Mouse (Mus musculus) G1E (cell line): ENCODE measurements around the gene Il34.

Experiments used
- CTCF ChIP-seq: IDR thresholded peaks from 2 replicates; pipeline ENCODE4 v1.5.1; 2012; ENCODE audit warnings: low read depth, low read length, inconsistent platforms, mixed read lengths
- GATA1 ChIP-seq: IDR thresholded peaks from 2 replicates; pipeline ENCODE4 v1.6.1; 2012; ENCODE audit warnings: borderline replicate concordance, low read length, inconsistent platforms, mixed read lengths

DNA sequence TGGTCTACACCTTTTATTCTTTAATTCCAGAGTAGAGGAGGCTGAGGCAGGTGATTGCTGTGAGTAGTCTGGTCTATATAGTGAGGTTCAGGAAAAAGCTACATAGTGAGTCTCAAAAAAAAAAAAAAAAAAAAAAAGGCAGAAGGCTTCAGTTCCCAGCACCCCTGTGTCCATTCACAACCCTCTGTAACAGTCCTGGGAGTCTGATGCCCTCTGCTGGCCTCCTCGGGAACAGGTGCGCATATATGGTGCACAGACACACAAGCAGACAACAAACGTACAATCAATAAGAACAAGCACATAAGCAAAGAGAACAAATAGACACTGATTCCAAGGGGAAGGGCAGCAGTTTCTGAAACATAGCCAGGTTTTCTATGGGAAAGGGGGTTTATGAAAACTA lies 29.4 kb downstream of the Il34 start:
- TF ChIP-seq GATA1 (no peak), CTCF (no peak)
